Mouse (Mus musculus): ENCODE measurements around the gene Gm44973. TPM values are rescaled to one million over a fixed set of nuclear protein-coding genes. Genes with fewer than 3 reads are reported as not detected.

The Gm44973 gene
- polyA plus RNA-seq, 2 experiments, result 0.03 to 1.9 TPM

DNA sequence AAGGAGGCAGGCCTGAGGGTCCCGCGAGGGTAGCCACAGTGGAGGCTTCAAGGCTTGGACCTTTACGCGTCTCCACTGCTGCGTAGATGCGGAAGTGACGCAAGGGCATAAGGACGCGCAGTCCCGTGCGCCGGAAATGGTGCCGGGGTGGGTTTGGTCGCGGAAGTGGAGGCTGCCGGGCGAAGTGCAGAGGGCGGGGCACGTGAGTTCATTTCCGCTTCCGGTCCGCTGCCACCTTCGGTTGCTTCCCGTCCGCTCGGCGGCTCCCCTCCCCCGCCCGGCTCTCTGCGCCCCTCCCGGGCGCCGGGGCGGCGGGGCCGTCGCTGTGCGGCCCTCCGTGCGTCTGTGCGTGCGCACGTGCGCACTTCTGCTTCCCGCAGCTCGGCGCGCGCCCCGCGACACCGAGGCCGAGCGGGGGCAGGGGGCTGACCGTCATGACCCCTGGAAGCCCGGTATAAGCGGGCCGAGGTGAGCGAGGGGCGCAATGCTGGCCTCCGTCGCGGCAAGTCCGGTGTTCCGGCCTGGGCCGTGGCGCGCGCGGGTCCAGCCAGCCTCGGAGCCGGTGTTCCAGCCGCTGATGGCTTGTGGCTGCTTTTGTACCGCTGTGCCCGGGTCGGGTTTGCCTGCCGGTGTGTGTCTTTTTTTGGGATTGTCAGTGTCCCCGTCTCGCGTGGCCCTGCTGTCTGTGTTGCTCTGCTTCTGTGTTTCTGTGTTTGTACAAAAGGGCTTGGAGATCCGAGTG, 64.9 kb downstream of the Gm44973 start, which contains the start of gene Epn1:
TSS of gene Epn1 (plus strand) at position 226 of the 742 bp plus-strand sequence.
- TF ChIP-seq CTCF (IDR thresholded peaks at IDR 0.05; ENCODE audit: low read depth) (0 out of 2 replicates have a peak, but pooled peaks have one; percentile 2), EP300 (IDR thresholded peaks at IDR 0.05; ENCODE audit: low read depth) (no peak)
- Histone ChIP-seq H3K4me1 (replicated peaks; ENCODE audit: control insufficient read depth in 2 of 2, insufficient read depth in 2 of 2, low read length in 1 of 2) (peaks cover 19 to 34% of the 10 kb centered on the region in 2 experiments), H3K27ac (peak within 1 kb of the TSS; percentile 92), H3K27me3 (ENCODE audit: control insufficient read depth, insufficient read depth, low read length) (no peaks in the 10 kb centered on the region), H3K4me2 (ENCODE audit: low read depth) (peak within 1 kb of the TSS; percentile 92), H3K36me3 (replicated peaks; ENCODE audit: control insufficient read depth, insufficient read depth, low read depth) (peaks cover 60% of the 10 kb centered on the region), H3K4me3 (ENCODE audit: insufficient read depth in 1 of 2, low read depth in 2 of 2, low read length in 2 of 2) (peak within 1 kb of the TSS; percentile 90 to 100), H3K9ac (replicated peaks) (peak within 1 kb of the TSS; percentile 92), H3K9me3 (ENCODE audit: control insufficient read depth, low read length) (no peaks in the 10 kb centered on the region)
- ATAC-seq (ENCODE audit: insufficient read depth) (peak; percentile 86), DNase-seq (ENCODE audit: low read depth in 3 of 3, low spot score in 3 of 3) (peak; percentile 89 to 92 (median 90))
- 0% methylated on average over 68 of the region's 81 CpGs for WGBS (ENCODE audit: insufficient replicate concordance)

DNA sequence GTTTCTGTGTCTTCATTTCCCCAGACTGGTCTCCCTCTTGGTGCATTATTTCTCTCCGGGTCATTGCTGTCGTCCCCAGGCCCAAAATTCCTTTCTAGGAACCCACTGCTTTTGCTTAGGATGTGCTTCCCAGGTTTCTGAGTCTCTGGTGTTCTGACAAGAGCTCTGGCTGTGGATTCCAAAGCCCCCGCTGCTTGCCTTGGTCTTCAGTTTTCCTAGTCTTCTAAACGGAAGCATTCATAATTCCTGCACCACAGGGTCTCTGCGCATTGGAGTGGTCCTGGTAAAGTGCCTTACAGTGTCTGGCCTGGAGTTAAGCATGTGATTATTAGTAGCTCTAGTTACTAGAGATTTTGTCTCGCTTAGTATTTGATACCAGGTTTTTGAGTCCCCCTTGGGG, 65.5 kb downstream of the Gm44973 start:
- DNase-seq (ENCODE audit: low read depth in 3 of 3, low spot score in 3 of 3) (no peak), ATAC-seq (ENCODE audit: insufficient read depth) (no peak)

DNA sequence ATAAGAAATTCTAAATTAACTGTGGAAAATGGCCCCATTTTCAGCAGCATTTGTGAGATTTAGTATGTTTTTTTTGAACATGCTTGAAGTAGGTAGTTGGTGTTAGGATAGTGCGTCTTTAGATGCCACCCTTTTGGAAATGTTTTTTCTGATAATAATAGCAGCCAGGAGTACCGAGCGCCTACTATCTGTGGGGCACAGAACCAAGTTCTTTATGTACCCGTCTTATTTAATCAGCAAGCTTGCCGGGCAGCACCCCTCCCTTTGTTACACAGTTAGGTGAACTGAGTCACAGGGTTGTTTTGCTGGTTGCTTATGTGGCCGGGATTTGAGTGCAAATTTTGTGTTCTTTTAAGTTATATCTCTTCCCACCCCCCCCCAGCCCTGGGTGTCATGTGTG, 65.9 kb downstream of the Gm44973 start:
- Histone ChIP-seq H3K27ac (peak overlapping the region; percentile 92), H3K27me3 (ENCODE audit: control insufficient read depth, insufficient read depth, low read length) (no peaks in the 10 kb centered on the region), H3K36me3 (replicated peaks; ENCODE audit: control insufficient read depth, insufficient read depth, low read depth) (peaks cover 62% of the 10 kb centered on the region), H3K4me1 (replicated peaks; ENCODE audit: control insufficient read depth in 2 of 2, insufficient read depth in 2 of 2, low read length in 1 of 2) (peaks cover 18 to 29% of the 10 kb centered on the region in 2 experiments), H3K9ac (replicated peaks) (peak overlapping the region; percentile 92), H3K4me3 (ENCODE audit: insufficient read depth in 1 of 2, low read depth in 2 of 2, low read length in 2 of 2) (peak overlapping the region; percentile 90 to 100), H3K9me3 (ENCODE audit: control insufficient read depth, low read length) (no peaks in the 10 kb centered on the region), H3K4me2 (ENCODE audit: low read depth) (peak overlapping the region; percentile 92)
- peak; percentile 66 to 71 (median 71) for DNase-seq (ENCODE audit: low read depth in 3 of 3, low spot score in 3 of 3)
- peak; percentile 47 for ATAC-seq (ENCODE audit: insufficient read depth)
- 7% methylated on average over 6 of the region's 6 CpGs for WGBS (ENCODE audit: insufficient replicate concordance)
- peak; percentile 63 for TF ChIP-seq EP300 (IDR thresholded peaks at IDR 0.05; ENCODE audit: low read depth)
- TF ChIP-seq CTCF (IDR thresholded peaks at IDR 0.05; ENCODE audit: low read depth), result peak; percentile 27; the same call in 1 of the 2 replicates

More for the DNA sequence above, 65.5 kb downstream of the Gm44973 start:
- 5% methylated on average over 6 of the region's 6 CpGs for WGBS (ENCODE audit: insufficient replicate concordance)
- TF ChIP-seq CTCF (IDR thresholded peaks at IDR 0.05; ENCODE audit: low read depth), result no peak
- TF ChIP-seq EP300 (IDR thresholded peaks at IDR 0.05; ENCODE audit: low read depth), result no peak
- H3K9ac ChIP-seq (replicated peaks), result peak overlapping the region; percentile 92
- no peaks in the 10 kb centered on the region for H3K27me3 ChIP-seq (ENCODE audit: control insufficient read depth, insufficient read depth, low read length)
- peaks cover 61% of the 10 kb centered on the region for H3K36me3 ChIP-seq (replicated peaks; ENCODE audit: control insufficient read depth, insufficient read depth, low read depth)
- H3K4me2 ChIP-seq (ENCODE audit: low read depth), result peak overlapping the region; percentile 92
- H3K4me1 ChIP-seq (replicated peaks; ENCODE audit: control insufficient read depth in 2 of 2, insufficient read depth in 2 of 2, low read length in 1 of 2), result peaks cover 19 to 33% of the 10 kb centered on the region in 2 experiments
- H3K4me3 ChIP-seq (ENCODE audit: insufficient read depth in 1 of 2, low read depth in 2 of 2, low read length in 2 of 2), result peak overlapping the region; percentile 90 to 100
- H3K9me3 ChIP-seq (ENCODE audit: control insufficient read depth, low read length), result no peaks in the 10 kb centered on the region
- H3K27ac ChIP-seq, result peak overlapping the region; percentile 92

DNA sequence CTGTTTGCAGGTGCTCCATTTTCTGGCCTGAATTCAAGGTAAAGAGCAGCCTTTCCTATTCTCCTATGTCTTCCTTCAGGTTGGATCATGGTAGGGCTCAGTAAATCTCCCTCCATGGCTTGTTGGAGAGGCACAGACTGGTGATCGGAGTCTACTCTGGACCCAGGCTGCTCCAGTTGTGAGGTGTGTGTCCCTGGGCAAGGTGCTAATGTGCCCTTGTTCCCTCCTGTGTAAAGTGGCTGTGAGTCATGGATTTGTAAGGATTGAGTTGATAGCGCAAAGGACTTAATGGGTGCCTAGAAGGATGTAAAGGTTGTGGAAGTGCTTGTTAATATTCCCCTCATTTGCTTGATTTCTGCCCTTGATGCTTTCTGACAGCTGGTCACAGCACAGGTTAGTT, 66.6 kb downstream of the Gm44973 start:
- Histone ChIP-seq H3K9me3 (ENCODE audit: control insufficient read depth, low read length) (no peaks in the 10 kb centered on the region), H3K27me3 (ENCODE audit: control insufficient read depth, insufficient read depth, low read length) (no peaks in the 10 kb centered on the region), H3K4me2 (ENCODE audit: low read depth) (peak overlapping the region; percentile 92), H3K4me1 (replicated peaks; ENCODE audit: control insufficient read depth in 2 of 2, insufficient read depth in 2 of 2, low read length in 1 of 2) (peaks cover 11 to 23% of the 10 kb centered on the region in 2 experiments), H3K4me3 (ENCODE audit: insufficient read depth in 1 of 2, low read depth in 2 of 2, low read length in 2 of 2) (peak overlapping the region; percentile 90 to 100), H3K27ac (peak overlapping the region; percentile 92), H3K36me3 (replicated peaks; ENCODE audit: control insufficient read depth, insufficient read depth, low read depth) (peaks cover 60% of the 10 kb centered on the region), H3K9ac (replicated peaks) (peak overlapping the region; percentile 92)
- TF ChIP-seq CTCF (IDR thresholded peaks at IDR 0.05; ENCODE audit: low read depth) (no peak), EP300 (IDR thresholded peaks at IDR 0.05; ENCODE audit: low read depth) (no peak)
- no peak for DNase-seq (ENCODE audit: low read depth in 3 of 3, low spot score in 3 of 3)
- WGBS (ENCODE audit: insufficient replicate concordance), result 90% methylated on average over 2 of the region's 2 CpGs
- ATAC-seq (ENCODE audit: insufficient read depth), result no peak

Other genes with a start within 250 kb of the Gm44973 start
- not detected in 2 replicates for gene Fam71e2, start 244.2 kb upstream of the Gm44973 start, polyA plus RNA-seq (2012; rRNA removed)
- not detected in 2 replicates for gene Fam71e2, start 244.2 kb upstream of the Gm44973 start, polyA plus RNA-seq (2014; fragmentation: Nextera tagmentation; extraction: Ambion mirVana)
- gene Il11, start 232.6 kb upstream of the Gm44973 start, polyA plus RNA-seq (2012; rRNA removed), result 0.03 and 0.09 TPM in 2 replicates
- gene Il11, start 232.6 kb upstream of the Gm44973 start, polyA plus RNA-seq (2014; fragmentation: Nextera tagmentation; extraction: Ambion mirVana), result not detected in 2 replicates
- gene Tmem190, start 232.6 kb upstream of the Gm44973 start, polyA plus RNA-seq (2012; rRNA removed), result not detected in 2 replicates
- not detected in 2 replicates for gene Tmem190, start 232.6 kb upstream of the Gm44973 start, polyA plus RNA-seq (2014; fragmentation: Nextera tagmentation; extraction: Ambion mirVana)
- 7.5 and 8.2 TPM in 2 replicates for gene Tmem238, start 225.8 kb upstream of the Gm44973 start, polyA plus RNA-seq (2012; rRNA removed)
- 5.4 and 5.8 TPM in 2 replicates for gene Tmem238, start 225.8 kb upstream of the Gm44973 start, polyA plus RNA-seq (2014; fragmentation: Nextera tagmentation; extraction: Ambion mirVana)
- 237 and 307 TPM in 2 replicates for gene Rpl28, start 222.6 kb upstream of the Gm44973 start, polyA plus RNA-seq (2012; rRNA removed)
- gene Rpl28, start 222.6 kb upstream of the Gm44973 start, polyA plus RNA-seq (2014; fragmentation: Nextera tagmentation; extraction: Ambion mirVana), result 185 and 186 TPM in 2 replicates
- gene Ube2s, start 202.9 kb upstream of the Gm44973 start, polyA plus RNA-seq (2012; rRNA removed), result 186 and 265 TPM in 2 replicates
- 295 and 316 TPM in 2 replicates for gene Ube2s, start 202.9 kb upstream of the Gm44973 start, polyA plus RNA-seq (2014; fragmentation: Nextera tagmentation; extraction: Ambion mirVana)
- 0.01 and 0.14 TPM in 2 replicates for gene Shisa7, start 170.8 kb upstream of the Gm44973 start, polyA plus RNA-seq (2012; rRNA removed)
- gene Shisa7, start 170.8 kb upstream of the Gm44973 start, polyA plus RNA-seq (2014; fragmentation: Nextera tagmentation; extraction: Ambion mirVana), result not detected in 2 replicates
- gene Isoc2b, start 145.2 kb upstream of the Gm44973 start, polyA plus RNA-seq (2012; rRNA removed), result 1.6 and 2.4 TPM in 2 replicates
- gene Isoc2b, start 145.2 kb upstream of the Gm44973 start, polyA plus RNA-seq (2014; fragmentation: Nextera tagmentation; extraction: Ambion mirVana), result 2.8 and 3.8 TPM in 2 replicates
- 6.6 and 6.7 TPM in 2 replicates for gene Isoc2a, start 138.3 kb upstream of the Gm44973 start, polyA plus RNA-seq (2012; rRNA removed)
- gene Isoc2a, start 138.3 kb upstream of the Gm44973 start, polyA plus RNA-seq (2014; fragmentation: Nextera tagmentation; extraction: Ambion mirVana), result 0.56 and 0.86 TPM in 2 replicates
- gene Gm36210, start 109.0 kb upstream of the Gm44973 start, polyA plus RNA-seq (2012; rRNA removed), result 0.02 TPM in 1 of 2 replicates, not detected in the other
- not detected in 2 replicates for gene Gm36210, start 109.0 kb upstream of the Gm44973 start, polyA plus RNA-seq (2014; fragmentation: Nextera tagmentation; extraction: Ambion mirVana)
- gene Zfp628, start 100.3 kb upstream of the Gm44973 start, polyA plus RNA-seq (2012; rRNA removed), result 2.9 and 3.7 TPM in 2 replicates
- 1.5 and 1.6 TPM in 2 replicates for gene Zfp628, start 100.3 kb upstream of the Gm44973 start, polyA plus RNA-seq (2014; fragmentation: Nextera tagmentation; extraction: Ambion mirVana)
- 0.38 and 0.39 TPM in 2 replicates for gene Nat14, start 93.5 kb upstream of the Gm44973 start, polyA plus RNA-seq (2012; rRNA removed)
- 0.10 and 0.11 TPM in 2 replicates for gene Nat14, start 93.5 kb upstream of the Gm44973 start, polyA plus RNA-seq (2014; fragmentation: Nextera tagmentation; extraction: Ambion mirVana)
- 0.12 and 0.14 TPM in 2 replicates for gene Ssc5d, start 89.7 kb upstream of the Gm44973 start, polyA plus RNA-seq (2012; rRNA removed)
- 0.03 and 0.09 TPM in 2 replicates for gene Ssc5d, start 89.7 kb upstream of the Gm44973 start, polyA plus RNA-seq (2014; fragmentation: Nextera tagmentation; extraction: Ambion mirVana)
- gene Sbk2, start 51.1 kb upstream of the Gm44973 start, polyA plus RNA-seq (2012; rRNA removed), result 0.01 and 0.02 TPM in 2 replicates
- gene Sbk2, start 51.1 kb upstream of the Gm44973 start, polyA plus RNA-seq (2014; fragmentation: Nextera tagmentation; extraction: Ambion mirVana), result not detected in 2 replicates
- not detected in 2 replicates for gene Sbk3, start 44.3 kb upstream of the Gm44973 start, polyA plus RNA-seq (2012; rRNA removed)
- not detected in 2 replicates for gene Sbk3, start 44.3 kb upstream of the Gm44973 start, polyA plus RNA-seq (2014; fragmentation: Nextera tagmentation; extraction: Ambion mirVana)
- gene Zfp579, start 19.3 kb upstream of the Gm44973 start, polyA plus RNA-seq (2012; rRNA removed), result 6.7 and 11.2 TPM in 2 replicates
- gene Zfp579, start 19.3 kb upstream of the Gm44973 start, polyA plus RNA-seq (2014; fragmentation: Nextera tagmentation; extraction: Ambion mirVana), result 2.8 and 4.0 TPM in 2 replicates
- gene Zfp524, start 1.1 kb upstream of the Gm44973 start, polyA plus RNA-seq (2012; rRNA removed), result 9.1 and 9.5 TPM in 2 replicates
- 8.9 TPM in 2 replicates for gene Zfp524, start 1.1 kb upstream of the Gm44973 start, polyA plus RNA-seq (2014; fragmentation: Nextera tagmentation; extraction: Ambion mirVana)
- 12.1 and 14.1 TPM in 2 replicates for gene Fiz1, start 799 bp upstream of the Gm44973 start, polyA plus RNA-seq (2012; rRNA removed)
- gene Fiz1, start 799 bp upstream of the Gm44973 start, polyA plus RNA-seq (2014; fragmentation: Nextera tagmentation; extraction: Ambion mirVana), result 10.7 and 13.2 TPM in 2 replicates
- 6.4 and 7.6 TPM in 2 replicates for gene Zfp865, start 4.9 kb downstream of the Gm44973 start, polyA plus RNA-seq (2012; rRNA removed)
- 0.98 and 1.0 TPM in 2 replicates for gene Zfp865, start 4.9 kb downstream of the Gm44973 start, polyA plus RNA-seq (2014; fragmentation: Nextera tagmentation; extraction: Ambion mirVana)
- 0.49 and 0.64 TPM in 2 replicates for gene Ccdc106, start 5.1 kb downstream of the Gm44973 start, polyA plus RNA-seq (2012; rRNA removed)
- 0.24 and 0.35 TPM in 2 replicates for gene Ccdc106, start 5.1 kb downstream of the Gm44973 start, polyA plus RNA-seq (2014; fragmentation: Nextera tagmentation; extraction: Ambion mirVana)
- not detected in 2 replicates for gene 4632433K11Rik, start 18.6 kb downstream of the Gm44973 start, polyA plus RNA-seq (2012; rRNA removed)
- gene 4632433K11Rik, start 18.6 kb downstream of the Gm44973 start, polyA plus RNA-seq (2014; fragmentation: Nextera tagmentation; extraction: Ambion mirVana), result not detected in 2 replicates
- 0.90 and 0.96 TPM in 2 replicates for gene Zfp784, start 22.9 kb downstream of the Gm44973 start, polyA plus RNA-seq (2012; rRNA removed)
- 0.86 and 1.0 TPM in 2 replicates for gene Zfp784, start 22.9 kb downstream of the Gm44973 start, polyA plus RNA-seq (2014; fragmentation: Nextera tagmentation; extraction: Ambion mirVana)
- gene Zfp580, start 36.0 kb downstream of the Gm44973 start, polyA plus RNA-seq (2012; rRNA removed), result 1.4 and 1.7 TPM in 2 replicates
- gene Zfp580, start 36.0 kb downstream of the Gm44973 start, polyA plus RNA-seq (2014; fragmentation: Nextera tagmentation; extraction: Ambion mirVana), result 1.6 and 1.8 TPM in 2 replicates
- gene U2af2, start 46.6 kb downstream of the Gm44973 start, polyA plus RNA-seq (2012; rRNA removed), result 110 and 132 TPM in 2 replicates
- 52.2 and 60.2 TPM in 2 replicates for gene U2af2, start 46.6 kb downstream of the Gm44973 start, polyA plus RNA-seq (2014; fragmentation: Nextera tagmentation; extraction: Ambion mirVana)
- gene Epn1, start 64.7 kb downstream of the Gm44973 start, polyA plus RNA-seq (2012; rRNA removed), result 54.4 and 57.5 TPM in 2 replicates
- gene Epn1, start 64.7 kb downstream of the Gm44973 start, polyA plus RNA-seq (2014; fragmentation: Nextera tagmentation; extraction: Ambion mirVana), result 45.4 and 56.7 TPM in 2 replicates
- not detected in 2 replicates for gene Rfpl4, start 101.5 kb downstream of the Gm44973 start, polyA plus RNA-seq (2012; rRNA removed)
- not detected in 2 replicates for gene Rfpl4, start 101.5 kb downstream of the Gm44973 start, polyA plus RNA-seq (2014; fragmentation: Nextera tagmentation; extraction: Ambion mirVana)
- gene Rasl2-9, start 110.5 kb downstream of the Gm44973 start, polyA plus RNA-seq (2012; rRNA removed), result 0.08 and 0.28 TPM in 2 replicates
- gene Rasl2-9, start 110.5 kb downstream of the Gm44973 start, polyA plus RNA-seq (2014; fragmentation: Nextera tagmentation; extraction: Ambion mirVana), result 0.28 and 0.38 TPM in 2 replicates
- not detected in 2 replicates for gene Vmn1r55, start 134.2 kb downstream of the Gm44973 start, polyA plus RNA-seq (2012; rRNA removed)
- not detected in 2 replicates for gene Vmn1r55, start 134.2 kb downstream of the Gm44973 start, polyA plus RNA-seq (2014; fragmentation: Nextera tagmentation; extraction: Ambion mirVana)
- gene Vmn1r56, start 181.3 kb downstream of the Gm44973 start, polyA plus RNA-seq (2012; rRNA removed), result not detected in 2 replicates
- gene Vmn1r56, start 181.3 kb downstream of the Gm44973 start, polyA plus RNA-seq (2014; fragmentation: Nextera tagmentation; extraction: Ambion mirVana), result not detected in 2 replicates
- gene Vmn1r57, start 203.0 kb downstream of the Gm44973 start, polyA plus RNA-seq (2012; rRNA removed), result not detected in 2 replicates
- not detected in 2 replicates for gene Vmn1r57, start 203.0 kb downstream of the Gm44973 start, polyA plus RNA-seq (2014; fragmentation: Nextera tagmentation; extraction: Ambion mirVana)